Mouse (Mus musculus) liver, embryonic 16.5 days (tissue): ENCODE measurements at regions not wholly inside any gene's neighbourhood (a gene's known extent, or its start where the extent isn't known, plus 50 kb on each side); places are given as distances from the start of the nearest gene placed in this dataset.

Experiments used
- ATAC-seq: fragments of 200-750 bp; cut with Nextera tagmentation; 2 replicates; pipeline ENCODE4 v1.8.0; 2017; ENCODE audit warnings: low read depth, mild to moderate bottlenecking, moderate number of reproducible peaks, moderate library complexity
- H3K27ac ChIP-seq: fragments of 300-500 bp; sonication (generic); 2 replicates; pipeline ENCODE4 v1.5.1; 2014; ENCODE audit warnings: mild to moderate bottlenecking, low read length
- H3K27me3 ChIP-seq: fragments of 300-500 bp; sonication (generic); 2 replicates; pipeline ENCODE4 v1.6.1; 2014; ENCODE audit warnings: low read depth, low read length, mixed read lengths; ENCODE audit not compliant: control insufficient read depth, insufficient read depth
- H3K36me3 ChIP-seq: fragments of 300-500 bp; sonication (generic); 2 replicates; pipeline ENCODE4 v1.6.1; 2014; ENCODE audit warnings: mild to moderate bottlenecking; ENCODE audit not compliant: control insufficient read depth, insufficient read depth
- H3K4me1 ChIP-seq: fragments of 300-500 bp; sonication (generic); 2 replicates; pipeline ENCODE4 v1.6.1; 2014; ENCODE audit warnings: low read depth, low read length, mixed read lengths; ENCODE audit not compliant: control insufficient read depth
- H3K4me2 ChIP-seq: fragments of 300-500 bp; sonication (generic); 2 replicates; pipeline ENCODE4 v1.6.1; 2014; ENCODE audit warnings: low read depth, low read length, mixed read lengths
- H3K4me3 ChIP-seq: fragments of 300-500 bp; sonication (generic); 2 replicates; pipeline ENCODE4 v1.5.1; 2014; ENCODE audit warnings: low read depth, mild to moderate bottlenecking, low read length
- H3K9ac ChIP-seq: fragments of 300-500 bp; sonication (generic); 2 replicates; pipeline ENCODE4 v1.6.1; 2014; ENCODE audit warnings: low read depth, low read length
- H3K9me3 ChIP-seq: fragments of 300-500 bp; sonication (generic); replicated peaks from 2 replicates; pipeline ENCODE4 v1.6.1; 2016; ENCODE audit warnings: low read length; ENCODE audit not compliant: control insufficient read depth
- WGBS: fragments of 180-500 bp; shearing (Covaris S2); extraction: QIAGEN DNeasy Blood & Tissue Kit; methylation state at CpG from one replicate; pipeline ENCODE4 v1.1.7; 2014; ENCODE audit not compliant: insufficient replicate concordance; 5-methylcytosine and 5-hydroxymethylcytosine counted together

DNA sequence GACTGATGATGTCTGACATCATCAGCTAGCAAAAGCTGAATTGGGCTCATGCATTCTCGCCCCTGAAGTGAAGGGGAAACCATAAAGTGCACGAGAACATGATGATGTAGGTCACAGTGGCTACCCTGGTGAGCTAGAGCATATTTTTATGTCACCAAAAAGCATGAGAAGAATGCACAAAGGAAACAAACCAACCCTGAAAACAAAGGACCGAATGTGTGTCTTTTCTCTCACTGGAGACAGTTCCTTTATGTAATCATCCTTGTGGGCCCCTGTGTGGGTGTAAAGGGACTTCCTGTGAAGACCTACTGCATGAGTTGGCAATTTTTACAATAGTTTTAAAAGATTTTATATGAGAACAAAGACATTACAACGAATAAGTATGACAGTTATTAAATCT lies 270.2 kb upstream of the Ptger4 start:
- no peak for ATAC-seq
- H3K9ac ChIP-seq, result no peak overlapping the region
- H3K27me3 ChIP-seq, result no peaks in the 10 kb centered on the region
- H3K4me3 ChIP-seq, result no peak overlapping the region
- no peak overlapping the region for H3K4me2 ChIP-seq
- no peaks in the 10 kb centered on the region for H3K36me3 ChIP-seq
- H3K4me1 ChIP-seq, result no peaks in the 10 kb centered on the region; the same call in 1 of the 2 replicates
- no peak overlapping the region for H3K27ac ChIP-seq
- no peaks in the 10 kb centered on the region for H3K9me3 ChIP-seq
- 21% methylated on average over 4 of the region's 4 CpGs for WGBS

DNA sequence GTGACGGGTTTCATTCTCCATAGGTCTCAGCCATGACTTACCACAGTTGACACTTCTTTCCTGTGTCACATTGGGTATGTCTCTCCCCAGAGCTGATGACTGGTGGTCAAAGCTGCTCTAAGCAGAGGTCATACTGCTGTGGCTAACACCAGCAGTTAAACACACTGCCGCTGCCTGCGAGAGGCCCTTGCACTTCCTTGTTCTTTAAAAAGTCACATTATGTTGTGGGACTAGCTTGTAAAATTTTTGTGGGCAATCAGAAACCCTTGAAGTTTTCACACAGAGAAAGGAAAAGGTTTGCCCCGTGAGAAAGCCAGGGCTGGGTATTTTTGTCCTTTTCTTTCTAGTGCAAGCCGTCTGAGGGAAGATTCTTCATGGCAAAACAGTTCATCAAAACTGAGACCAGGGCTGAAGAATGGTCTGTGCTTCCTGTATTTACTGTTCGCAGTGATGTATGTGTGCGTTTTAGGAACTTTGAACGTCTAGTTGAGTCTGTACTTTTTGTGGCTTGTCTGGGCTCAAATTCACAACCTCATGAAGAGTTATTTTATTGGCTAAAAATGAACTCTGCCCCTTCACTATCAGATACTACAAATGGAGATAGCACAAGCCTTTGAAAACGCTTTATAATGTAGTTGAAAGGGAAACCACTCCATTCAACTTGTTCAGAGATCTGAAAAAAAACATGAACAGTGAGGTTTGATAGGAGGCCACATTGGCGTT lies 273.4 kb upstream of the Ptger4 start:
- H3K9ac ChIP-seq, result no peak overlapping the region
- no peaks in the 10 kb centered on the region for H3K9me3 ChIP-seq
- no peaks in the 10 kb centered on the region for H3K36me3 ChIP-seq
- 24% methylated on average over 10 of the region's 10 CpGs for WGBS
- H3K4me3 ChIP-seq, result no peak overlapping the region
- H3K27me3 ChIP-seq, result no peaks in the 10 kb centered on the region
- H3K27ac ChIP-seq, result no peak overlapping the region
- no peak overlapping the region for H3K4me2 ChIP-seq
- H3K4me1 ChIP-seq, result no peaks in the 10 kb centered on the region; the same call in 1 of the 2 replicates
- ATAC-seq, result no peak

DNA sequence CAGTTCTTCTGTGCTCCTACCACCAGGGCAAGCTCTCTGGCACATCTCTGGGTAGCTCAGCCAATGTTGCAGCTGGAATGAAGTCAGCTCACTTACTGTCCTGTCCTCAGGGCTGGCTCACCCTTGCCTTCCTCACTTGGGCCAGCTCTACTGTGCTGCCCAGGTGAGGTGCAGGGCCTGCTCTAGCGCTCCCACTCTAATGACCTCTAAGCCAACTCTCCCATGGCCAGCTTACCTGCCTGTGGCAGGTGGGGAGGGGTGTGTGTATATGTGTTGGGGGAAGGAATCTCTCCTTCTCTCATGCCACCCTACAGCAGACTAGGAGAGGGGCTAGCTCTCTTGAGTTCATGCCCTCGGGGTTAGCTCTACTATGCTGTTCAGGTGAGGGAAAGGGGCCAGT lies 275.6 kb upstream of the Ptger4 start:
- no peak overlapping the region for H3K4me3 ChIP-seq
- H3K27ac ChIP-seq, result no peak overlapping the region
- no peaks in the 10 kb centered on the region for H3K27me3 ChIP-seq
- H3K4me1 ChIP-seq, result no peaks in the 10 kb centered on the region; the same call in 1 of the 2 replicates
- WGBS, result 42% methylated on average over 2 of the region's 2 CpGs
- no peak overlapping the region for H3K9ac ChIP-seq
- H3K36me3 ChIP-seq, result no peaks in the 10 kb centered on the region
- H3K4me2 ChIP-seq, result no peak overlapping the region
- no peak for ATAC-seq
- H3K9me3 ChIP-seq, result no peaks in the 10 kb centered on the region

DNA sequence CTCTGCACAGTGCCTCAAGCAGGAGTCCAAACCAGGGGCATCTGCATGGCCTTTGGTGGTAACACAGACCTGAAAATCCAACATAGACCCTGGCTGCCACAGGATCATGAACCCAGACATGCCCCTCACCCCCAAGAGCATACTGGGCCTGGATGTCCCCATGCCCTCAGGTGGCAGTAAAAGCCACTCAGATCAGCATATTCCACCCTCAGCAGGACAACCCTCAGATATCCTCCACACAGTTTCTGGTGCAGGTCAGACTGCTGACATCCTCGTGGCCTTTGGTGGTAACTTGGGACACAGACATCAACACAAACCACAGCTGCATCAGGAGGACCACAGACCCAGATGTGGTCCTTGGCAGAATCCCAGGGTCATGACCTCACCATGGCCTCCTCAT lies 276.0 kb upstream of the Ptger4 start:
- Histone ChIP-seq H3K9ac (no peak overlapping the region), H3K4me2 (no peak overlapping the region), H3K36me3 (no peaks in the 10 kb centered on the region), H3K4me3 (no peak overlapping the region), H3K27me3 (no peaks in the 10 kb centered on the region), H3K9me3 (no peaks in the 10 kb centered on the region), H3K27ac (no peak overlapping the region), H3K4me1 (no peaks in the 10 kb centered on the region; the same call in 1 of the 2 replicates)
- 45% methylated on average over 1 of the region's 1 CpGs for WGBS
- no peak for ATAC-seq

DNA sequence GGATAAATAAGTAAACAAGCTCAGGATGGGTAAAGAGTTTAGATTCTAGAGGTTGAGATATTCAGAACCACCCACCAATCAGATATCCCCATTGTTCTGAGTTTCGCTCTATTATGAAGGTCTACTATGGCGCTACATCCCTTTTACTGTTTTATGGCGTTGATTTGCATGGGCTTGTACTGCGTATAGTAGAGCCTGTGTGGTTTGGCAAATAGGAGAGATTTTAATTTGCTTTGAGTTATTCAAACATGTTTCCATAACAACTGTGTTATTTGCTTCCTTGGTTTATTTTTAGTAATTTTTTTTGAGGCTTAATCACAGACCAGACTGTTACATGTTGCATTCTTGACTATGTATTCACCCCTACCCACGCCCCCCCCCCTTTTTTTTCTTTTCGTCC lies 284.6 kb upstream of the Ptger4 start:
- Histone ChIP-seq H3K27ac (no peak overlapping the region), H3K9me3 (no peaks in the 10 kb centered on the region), H3K27me3 (no peaks in the 10 kb centered on the region), H3K4me3 (no peak overlapping the region), H3K9ac (no peak overlapping the region), H3K4me2 (no peak overlapping the region), H3K36me3 (no peaks in the 10 kb centered on the region), H3K4me1 (no peaks in the 10 kb centered on the region)
- 68% methylated on average over 6 of the region's 6 CpGs for WGBS
- ATAC-seq, result no peak

DNA sequence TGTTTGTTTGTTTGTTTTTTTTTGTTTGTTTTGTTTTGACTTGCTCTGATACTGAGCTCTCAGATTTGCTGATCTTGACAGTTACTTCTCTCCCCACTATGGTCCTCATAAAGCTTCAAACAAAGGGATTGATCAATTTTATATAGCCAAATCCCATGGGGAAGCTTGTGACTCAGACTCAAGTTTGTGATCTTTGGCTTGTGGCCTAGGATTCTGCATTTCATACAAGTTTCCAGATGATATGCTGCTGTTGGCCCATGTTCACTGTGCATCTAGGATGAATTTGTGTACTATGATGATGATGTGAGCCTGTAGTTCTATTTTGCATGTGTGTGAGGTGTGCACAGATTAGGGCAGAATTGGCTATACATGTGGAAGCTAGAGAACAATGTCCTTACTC lies 289.7 kb upstream of the Ptger4 start:
- Histone ChIP-seq H3K9ac (no peak overlapping the region), H3K4me3 (no peak overlapping the region), H3K4me1 (no peaks in the 10 kb centered on the region), H3K9me3 (no peaks in the 10 kb centered on the region), H3K27ac (no peak overlapping the region), H3K4me2 (no peak overlapping the region), H3K27me3 (no peaks in the 10 kb centered on the region), H3K36me3 (no peaks in the 10 kb centered on the region)
- ATAC-seq, result no peak

DNA sequence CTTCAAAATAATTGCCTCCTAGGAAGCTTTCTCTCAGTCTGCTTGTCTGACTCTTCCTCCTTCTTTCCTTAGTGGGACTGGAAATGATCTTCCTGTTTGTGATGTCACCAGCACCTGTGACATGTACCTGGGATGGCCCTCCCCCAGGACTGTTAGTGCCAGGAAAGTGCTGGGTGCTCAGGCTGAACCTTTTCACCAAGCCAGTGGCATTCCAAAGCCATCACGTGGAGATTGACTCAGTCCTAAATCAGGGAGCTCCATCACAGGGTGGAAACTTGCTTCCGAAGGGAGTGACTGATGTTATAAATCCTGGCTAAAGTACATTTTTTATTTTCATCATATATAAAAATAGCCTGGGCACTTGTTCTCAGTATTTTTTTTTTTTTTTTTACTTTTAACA lies 293.4 kb upstream of the Ptger4 start:
- Histone ChIP-seq H3K36me3 (no peaks in the 10 kb centered on the region), H3K27me3 (no peaks in the 10 kb centered on the region), H3K4me1 (no peaks in the 10 kb centered on the region), H3K27ac (no peak overlapping the region), H3K4me3 (no peak overlapping the region), H3K9ac (no peak overlapping the region), H3K4me2 (no peak overlapping the region), H3K9me3 (no peaks in the 10 kb centered on the region)
- ATAC-seq, result no peak
- 62% methylated on average over 2 of the region's 2 CpGs for WGBS

DNA sequence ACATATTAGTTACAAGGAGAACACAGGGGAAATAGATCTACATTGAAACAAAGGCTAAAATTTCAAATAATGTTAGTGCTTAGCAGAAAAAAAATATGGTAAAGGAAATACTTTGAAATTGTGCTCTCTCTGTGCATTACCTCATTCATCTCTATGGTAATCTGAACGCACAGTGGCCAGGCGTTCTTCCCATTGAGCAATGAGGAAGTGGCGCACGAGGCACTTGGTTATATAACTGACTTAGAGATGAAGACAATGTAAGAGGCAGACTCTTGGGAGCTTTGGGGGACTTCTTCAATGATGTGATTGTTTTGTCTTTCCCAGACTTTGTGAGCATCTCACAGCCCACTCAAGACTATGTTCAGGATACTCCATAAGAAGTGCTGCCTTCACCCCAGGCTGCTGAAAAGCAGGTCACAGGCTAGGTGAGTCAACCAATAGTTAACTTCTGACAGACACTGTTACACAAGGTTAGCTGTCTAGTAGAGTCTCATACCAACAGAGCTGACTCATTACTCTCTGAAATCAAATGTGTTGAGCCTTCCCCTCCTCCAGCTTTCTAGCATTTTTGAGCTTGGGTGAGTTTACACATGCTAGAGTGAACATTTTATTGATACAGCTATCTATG lies 295.4 kb upstream of the Ptger4 start:
- Histone ChIP-seq H3K9me3 (no peaks in the 10 kb centered on the region), H3K4me3 (no peak overlapping the region), H3K9ac (no peak overlapping the region), H3K27ac (no peak overlapping the region), H3K4me2 (no peak overlapping the region), H3K4me1 (no peaks in the 10 kb centered on the region), H3K27me3 (no peaks in the 10 kb centered on the region), H3K36me3 (no peaks in the 10 kb centered on the region)
- ATAC-seq, result no peak
- WGBS, result 34% methylated on average over 4 of the region's 4 CpGs

DNA sequence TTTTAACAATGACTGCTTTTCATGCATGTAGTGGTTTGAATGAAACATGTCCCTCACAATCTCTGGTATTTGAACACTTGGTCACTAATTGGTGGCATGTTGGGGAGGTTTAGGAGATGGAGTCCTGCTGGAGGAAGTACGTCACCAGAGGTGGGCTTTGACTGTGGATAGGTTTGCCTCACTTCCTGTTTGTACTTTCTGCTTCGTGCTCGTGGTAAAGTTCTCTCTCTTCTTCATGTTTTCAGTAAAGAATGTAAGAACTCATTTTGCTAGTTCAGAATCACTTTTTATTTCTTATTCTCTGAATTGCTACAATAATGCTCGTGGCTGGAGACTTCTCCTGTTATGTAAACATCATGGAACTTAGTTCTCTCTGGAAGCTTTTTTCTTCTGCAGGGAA lies 310.5 kb upstream of the Ptger4 start:
- Histone ChIP-seq H3K9ac (no peak overlapping the region), H3K27ac (no peak overlapping the region), H3K4me1 (no peaks in the 10 kb centered on the region), H3K9me3 (no peaks in the 10 kb centered on the region), H3K4me3 (no peak overlapping the region), H3K27me3 (no peaks in the 10 kb centered on the region), H3K4me2 (no peak overlapping the region), H3K36me3 (no peaks in the 10 kb centered on the region)
- 31% methylated on average over 4 of the region's 4 CpGs for WGBS
- no peak for ATAC-seq
